Mouse (Mus musculus) lung, postnatal 0 days (tissue): Measurements from ENCODE around the gene 5430419D17Rik.

Source experiments
- CTCF ChIP-seq: IDR thresholded peaks from 2 replicates; pipeline ENCODE4 v1.5.1; 2016; ENCODE audit warnings: antibody characterized with exemption, mild to moderate bottlenecking
- EP300 ChIP-seq: IDR thresholded peaks from 2 replicates; pipeline ENCODE4 v1.6.1; 2016; ENCODE audit warnings: antibody characterized with exemption, mild to moderate bottlenecking, control low read depth

- no peak for TF ChIP-seq CTCF
- no peak for TF ChIP-seq EP300
Measured at GRCm38 (mm10) chr7:131337502-131338068, 163.4 kb downstream of the 5430419D17Rik start.
